Mouse (Mus musculus) limb, embryonic 11.5 days (tissue): ENCODE data around the gene 2200002D01Rik. TPM values are rescaled to one million over a fixed set of nuclear protein-coding genes. Genes with fewer than 3 reads are reported as not detected.
"Not testable (repeated sequence)": the region's sequence is repeated elsewhere in the genome, so short reads cannot be mapped to it uniquely, and the experiment has no call there.

Experiments
- ATAC-seq: fragments of 200-750 bp; cut with Nextera tagmentation; 2 replicates; pipeline ENCODE4 v1.8.0; 2017; ENCODE audit warnings: low read depth; ENCODE audit not compliant: insufficient number of reproducible peaks, low FRiP score, low TSS enrichment
- DNase-seq: peaks from one replicate; pipeline ENCODE4 v3.0.0-alpha.2; 2015; ENCODE audit warnings: low spot score
- H3K27ac ChIP-seq: fragments of 300-500 bp; sonication (generic); replicated peaks from 2 replicates; pipeline ENCODE4 v1.5.1; 2014; ENCODE audit warnings: low read depth, mild to moderate bottlenecking, low read length
- H3K27me3 ChIP-seq: fragments of 300-500 bp; sonication (generic); 2 replicates; pipeline ENCODE4 v1.6.1; 2014; ENCODE audit warnings: mild to moderate bottlenecking, low read length, mixed read lengths; ENCODE audit not compliant: control insufficient read depth, insufficient read depth
- H3K36me3 ChIP-seq: fragments of 300-500 bp; sonication (generic); 2 replicates; pipeline ENCODE4 v1.6.1; 2014; ENCODE audit warnings: mild to moderate bottlenecking, low read length, moderate library complexity, mixed read lengths; ENCODE audit not compliant: control insufficient read depth, insufficient read depth
- H3K4me1 ChIP-seq: fragments of 300-500 bp; sonication (generic); 2 replicates; pipeline ENCODE4 v1.6.1; 2014; ENCODE audit warnings: low read length, mixed read lengths; ENCODE audit not compliant: control insufficient read depth, insufficient read depth
- H3K4me2 ChIP-seq: fragments of 300-500 bp; sonication (generic); 2 replicates; pipeline ENCODE4 v1.6.1; 2014; ENCODE audit warnings: low read depth, mild to moderate bottlenecking, moderate library complexity; ENCODE audit not compliant: severe bottlenecking
- H3K4me3 ChIP-seq: fragments of 300-500 bp; sonication (generic); 2 replicates; pipeline ENCODE4 v1.5.1; 2014; ENCODE audit warnings: low read depth, low read length
- H3K9ac ChIP-seq: fragments of 300-500 bp; sonication (generic); 2 replicates; pipeline ENCODE4 v1.6.1; 2014; ENCODE audit warnings: mild to moderate bottlenecking, low read length
- H3K9me3 ChIP-seq: fragments of 300-500 bp; sonication (generic); 2 replicates; pipeline ENCODE4 v1.6.1; 2016; ENCODE audit warnings: low read length; ENCODE audit not compliant: control insufficient read depth
- WGBS: fragments of 180-500 bp; shearing (Covaris S2); extraction: QIAGEN DNeasy Blood & Tissue Kit; methylation state at CpG from one replicate; pipeline ENCODE4 v1.1.7; 2014; 5-methylcytosine and 5-hydroxymethylcytosine counted together
- polyA plus RNA-seq: library from polyadenylated mRNA; unstranded; fragments of >200 nt; fragmentation: Nextera tagmentation; extraction: Ambion mirVana; gene quantifications from 2 replicates; pipeline ENCODE4 v1.2.1, GENCODE M21; 2014

2200002D01Rik gene
- polyA plus RNA-seq, 1 experiment from 2014 or later: 2.3 TPM

GRCm38 (mm10) chr7:29237596-29237995 is 10.7 kb downstream of the 2200002D01Rik start:
- H3K27me3 ChIP-seq, DNase-seq, H3K9me3 ChIP-seq, H3K36me3 ChIP-seq, H3K4me1 ChIP-seq, ATAC-seq: not testable (repeated sequence)
- Histone ChIP-seq H3K4me3 (peak overlapping the region; percentile 59), H3K9ac (peak overlapping the region; percentile 49), H3K4me2 (peak overlapping the region; percentile 75), H3K27ac (peak overlapping the region; percentile 52; the same call in 1 of the 2 replicates)
- WGBS: 27% methylated on average over 6 of the region's 6 CpGs

GRCm38 (mm10) chr7:29236593-29236992 is 11.7 kb downstream of the 2200002D01Rik start:
- peaks cover 2% of the 10 kb centered on the region; the same call in 1 of the 2 replicates for H3K4me1 ChIP-seq
- 82% methylated on average over 4 of the region's 4 CpGs for WGBS
- H3K36me3 ChIP-seq: no peaks in the 10 kb centered on the region
- no peak overlapping the region for H3K27ac ChIP-seq
- H3K4me3 ChIP-seq: no peak overlapping the region
- no peak overlapping the region for H3K4me2 ChIP-seq
- ATAC-seq (no peak), DNase-seq (no peak)
- peaks cover 15% of the 10 kb centered on the region for H3K27me3 ChIP-seq
- H3K9ac ChIP-seq: no peak overlapping the region
- no peaks in the 10 kb centered on the region for H3K9me3 ChIP-seq

GRCm38 (mm10) chr7:29234661-29235060 is 13.6 kb downstream of the 2200002D01Rik start:
- 65% methylated on average over 5 of the region's 5 CpGs for WGBS
- H3K9ac ChIP-seq: no peak overlapping the region
- peaks cover 2% of the 10 kb centered on the region; the same call in 1 of the 2 replicates for H3K4me1 ChIP-seq
- DNase-seq (no peak), ATAC-seq (no peak)
- no peak overlapping the region for H3K27ac ChIP-seq
- no peak overlapping the region for H3K4me3 ChIP-seq
- H3K27me3 ChIP-seq: peaks cover 26% of the 10 kb centered on the region
- H3K9me3 ChIP-seq: no peaks in the 10 kb centered on the region
- H3K4me2 ChIP-seq: no peak overlapping the region
- H3K36me3 ChIP-seq: no peaks in the 10 kb centered on the region

- H3K27ac ChIP-seq: no peak overlapping the region
- H3K4me1 ChIP-seq: no peaks in the 10 kb centered on the region; the same call in 1 of the 2 replicates
- no peak overlapping the region for H3K9ac ChIP-seq
- WGBS: 85% methylated on average over 6 of the region's 6 CpGs
- DNase-seq: no peak
- H3K9me3 ChIP-seq: no peaks in the 10 kb centered on the region
- no peaks in the 10 kb centered on the region for H3K36me3 ChIP-seq
- H3K27me3 ChIP-seq: peaks cover 26% of the 10 kb centered on the region
- H3K4me2 ChIP-seq: no peak overlapping the region
- no peak for ATAC-seq
- H3K4me3 ChIP-seq: no peak overlapping the region
Measured at GRCm38 (mm10) chr7:29233745-29234144, 14.5 kb downstream of the 2200002D01Rik start.

GRCm38 (mm10) chr7:29232247-29233013 is 15.8 kb downstream of the 2200002D01Rik start, which contains the start of gene Kcnk6:
TSS of gene Kcnk6 (minus strand) at chr7:29232515.
- peak; percentile 26; the same call in 1 of the 2 replicates for ATAC-seq
- Histone ChIP-seq H3K9me3 (no peaks in the 10 kb centered on the region), H3K4me1 (no peaks in the 10 kb centered on the region), H3K9ac (peak within 1 kb of the TSS; percentile 75), H3K4me2 (peak within 1 kb of the TSS; percentile 90), H3K27me3 (peaks cover 26% of the 10 kb centered on the region), H3K4me3 (peak within 1 kb of the TSS; percentile 53), H3K36me3 (no peaks in the 10 kb centered on the region), H3K27ac (no peak within 1 kb of the TSS)
- WGBS: 2% methylated on average over 56 of the region's 62 CpGs
- peak; percentile 41 for DNase-seq

GRCm38 (mm10) chr7:29231517-29231916 is 16.7 kb downstream of the 2200002D01Rik start:
- ATAC-seq (no peak), DNase-seq (no peak)
- 53% methylated on average over 3 of the region's 3 CpGs for WGBS
- no peaks in the 10 kb centered on the region for H3K36me3 ChIP-seq
- no peak overlapping the region for H3K9ac ChIP-seq
- H3K27me3 ChIP-seq: peaks cover 26% of the 10 kb centered on the region
- H3K9me3 ChIP-seq: no peaks in the 10 kb centered on the region
- no peak overlapping the region; the same call in 1 of the 2 replicates for H3K4me3 ChIP-seq
- H3K4me1 ChIP-seq: no peaks in the 10 kb centered on the region
- H3K4me2 ChIP-seq: peak overlapping the region; percentile 90; the same call in 1 of the 2 replicates
- no peak overlapping the region for H3K27ac ChIP-seq

GRCm38 (mm10) chr7:29230560-29230959 is 17.7 kb downstream of the 2200002D01Rik start:
- WGBS: 63% methylated on average over 3 of the region's 3 CpGs
- no peak for DNase-seq
- no peak overlapping the region for H3K9ac ChIP-seq
- no peak for ATAC-seq
- H3K9me3 ChIP-seq: no peaks in the 10 kb centered on the region
- no peak overlapping the region for H3K27ac ChIP-seq
- H3K36me3 ChIP-seq: no peaks in the 10 kb centered on the region
- no peak overlapping the region for H3K4me2 ChIP-seq
- H3K27me3 ChIP-seq: peaks cover 26% of the 10 kb centered on the region
- H3K4me1 ChIP-seq: peaks cover under 1% of the 10 kb centered on the region
- no peak overlapping the region for H3K4me3 ChIP-seq

- Histone ChIP-seq H3K4me1 (peaks cover 5% of the 10 kb centered on the region), H3K4me2 (no peak overlapping the region), H3K27me3 (peaks cover 26% of the 10 kb centered on the region), H3K27ac (no peak overlapping the region), H3K9ac (no peak overlapping the region), H3K9me3 (no peaks in the 10 kb centered on the region), H3K4me3 (no peak overlapping the region), H3K36me3 (no peaks in the 10 kb centered on the region)
- 83% methylated on average over 4 of the region's 4 CpGs for WGBS
- no peak for DNase-seq
- ATAC-seq: no peak
Measured at GRCm38 (mm10) chr7:29228202-29228601, 20.1 kb downstream of the 2200002D01Rik start.
